Mouse (Mus musculus): Measurements from ENCODE around the gene Tll1. TPM values are rescaled to one million over a fixed set of nuclear protein-coding genes. Genes with fewer than 3 reads are reported as not detected.

Gene Tll1
- polyA plus RNA-seq, 1 experiment: not detected

- TF ChIP-seq GATA1 (IDR thresholded peaks at IDR 0.05; ENCODE audit: low read length): no peak
These were observed 52.9 kb downstream of the Tll1 start for GRCm38 (mm10) chr8:64152899-64153891.

GRCm38 (mm10) chr8:64152216-64152804 lies 53.8 kb downstream of the Tll1 start:
- TF ChIP-seq GATA1 (IDR thresholded peaks at IDR 0.05; ENCODE audit: low read length): no peak

GRCm38 (mm10) chr8:64136593-64136992 lies 69.5 kb downstream of the Tll1 start:
- no peak for TF ChIP-seq GATA1 (IDR thresholded peaks at IDR 0.05; ENCODE audit: low read length)

- no peak for TF ChIP-seq GATA1 (IDR thresholded peaks at IDR 0.05; ENCODE audit: low read length)
These were observed 98.9 kb downstream of the Tll1 start for GRCm38 (mm10) chr8:64107190-64107589.

GRCm38 (mm10) chr8:64073396-64073795 lies 132.7 kb downstream of the Tll1 start:
- TF ChIP-seq GATA1 (IDR thresholded peaks at IDR 0.05; ENCODE audit: low read length): no peak

GRCm38 (mm10) chr8:64059867-64060266 lies 146.2 kb downstream of the Tll1 start:
- no peak for TF ChIP-seq GATA1 (IDR thresholded peaks at IDR 0.05; ENCODE audit: low read length)

- no peak for TF ChIP-seq GATA1 (IDR thresholded peaks at IDR 0.05; ENCODE audit: low read length)
These were observed 148.5 kb downstream of the Tll1 start for GRCm38 (mm10) chr8:64057571-64057970.

- TF ChIP-seq GATA1 (IDR thresholded peaks at IDR 0.05; ENCODE audit: low read length): no peak
These were observed 157.5 kb downstream of the Tll1 start for GRCm38 (mm10) chr8:64048556-64048955.

GRCm38 (mm10) chr8:64047963-64048505 lies 158.0 kb downstream of the Tll1 start:
- TF ChIP-seq GATA1 (IDR thresholded peaks at IDR 0.05; ENCODE audit: low read length): no peak

GRCm38 (mm10) chr8:64041303-64041884 lies 164.7 kb downstream of the Tll1 start:
- TF ChIP-seq GATA1 (IDR thresholded peaks at IDR 0.05; ENCODE audit: low read length): no peak

- TF ChIP-seq GATA1 (IDR thresholded peaks at IDR 0.05; ENCODE audit: low read length): no peak
These were observed 175.2 kb downstream of the Tll1 start for GRCm38 (mm10) chr8:64030672-64031385.

- TF ChIP-seq GATA1 (IDR thresholded peaks at IDR 0.05; ENCODE audit: low read length): no peak
These were observed 176.0 kb downstream of the Tll1 start for GRCm38 (mm10) chr8:64030081-64030480.

GRCm38 (mm10) chr8:64029525-64029924 lies 176.5 kb downstream of the Tll1 start:
- no peak for TF ChIP-seq GATA1 (IDR thresholded peaks at IDR 0.05; ENCODE audit: low read length)

GRCm38 (mm10) chr8:64024359-64024758 lies 181.7 kb downstream of the Tll1 start:
- no peak for TF ChIP-seq GATA1 (IDR thresholded peaks at IDR 0.05; ENCODE audit: low read length)

- no peak for TF ChIP-seq GATA1 (IDR thresholded peaks at IDR 0.05; ENCODE audit: low read length)
These were observed 182.5 kb downstream of the Tll1 start for GRCm38 (mm10) chr8:64023579-64023978.
